In the genomic region with DNA sequence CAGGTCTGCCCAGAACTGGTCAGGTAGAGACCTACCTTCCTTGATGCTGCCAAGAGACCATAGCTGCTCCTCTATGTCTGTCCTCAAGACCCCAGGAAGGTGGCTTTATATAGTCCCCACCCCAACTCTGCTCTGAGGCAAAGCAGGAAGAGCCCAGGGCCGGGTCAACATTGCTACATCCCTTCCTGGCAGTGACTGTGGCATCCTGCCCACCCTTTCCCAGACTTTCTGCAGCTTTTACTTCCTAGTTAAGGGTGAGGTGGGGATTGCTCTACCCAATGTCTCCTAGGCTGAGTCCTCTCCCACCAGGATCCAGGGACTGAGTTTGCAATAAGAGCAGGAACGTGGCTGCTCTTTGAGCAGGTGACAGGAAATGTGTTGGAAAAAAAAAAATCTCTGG, we compare ENCODE assay signal across 14 mouse cellular contexts. TPM values are rescaled to one million over a fixed set of nuclear protein-coding genes. Genes with fewer than 3 reads are reported as not detected.
DNase-seq lines count a peak whose midpoint lies in the region; ATAC-seq and TF ChIP-seq lines count a peak whose summit lies in the region.
"Had no signal": no experiment of that assay in that cellular context is flagged by ENCODE, and none has a peak within 500 bp of the region (broad histone marks: within the 10 kb centered on the region; RNA-seq: fewer than 3 reads in every experiment).

Gene Lrg1 (minus strand): TSS at position 176 of the 400 bp plus-strand sequence.

- peak within 1 kb of the TSS; percentile 74 for H3K4me3 ChIP-seq in gastrocnemius, adult 2 months
- H3K4me3 ChIP-seq in testis, adult 2 months (ENCODE audit: control insufficient read depth, low read depth, low read length), result no peak within 1 kb of the TSS; the same call in 1 of the 2 replicates
- H3K4me3 ChIP-seq in heart, embryonic 15.5 days, result peak within 1 kb of the TSS; percentile 40; the same call in 1 of the 2 replicates
- no peak within 1 kb of the TSS for H3K4me3 ChIP-seq in hindbrain, embryonic 11.5 days (ENCODE audit: low read depth, low read length)
- H3K4me3 ChIP-seq: neural tube, embryonic 13.5 days had no signal

- 49% methylated on average over 2 of the region's 2 CpGs for WGBS in heart, embryonic 15.5 days
- WGBS in hindbrain, embryonic 11.5 days, result 59% methylated on average over 2 of the region's 2 CpGs

- peak within 1 kb of the TSS; percentile 64 for H3K4me2 ChIP-seq in heart, embryonic 15.5 days
- H3K4me2 ChIP-seq in hindbrain, embryonic 11.5 days (replicated peaks; ENCODE audit: low read depth, low read length), result no peak within 1 kb of the TSS

- no peaks in the 10 kb centered on the region for H3K36me3 ChIP-seq in testis, adult 2 months (ENCODE audit: control insufficient read depth, insufficient read depth, low read length)
- H3K36me3 ChIP-seq in heart, embryonic 15.5 days, result no peaks in the 10 kb centered on the region
- H3K36me3 ChIP-seq in hindbrain, embryonic 11.5 days (ENCODE audit: control insufficient read depth, insufficient read depth, low read length), result no peaks in the 10 kb centered on the region

- H3K4me1 ChIP-seq in testis, adult 2 months (ENCODE audit: control insufficient read depth, insufficient read depth, low read length), result peaks cover 29% of the 10 kb centered on the region
- H3K4me1 ChIP-seq in heart, embryonic 15.5 days (replicated peaks), result peaks cover 32% of the 10 kb centered on the region
- peaks cover 3% of the 10 kb centered on the region; the same call in 1 of the 2 replicates for H3K4me1 ChIP-seq in hindbrain, embryonic 11.5 days (replicated peaks; ENCODE audit: control insufficient read depth, insufficient read depth, low read length)

- peaks cover 7% of the 10 kb centered on the region; the same call in 1 of the 2 replicates for H3K9me3 ChIP-seq in heart, embryonic 15.5 days (replicated peaks)
- H3K9me3 ChIP-seq in hindbrain, embryonic 11.5 days (ENCODE audit: control insufficient read depth, low read length), result peaks cover 5% of the 10 kb centered on the region; the same call in 1 of the 2 replicates

- H3K27ac ChIP-seq in gastrocnemius, adult 2 months, result peak within 1 kb of the TSS; percentile 93
- peak within 1 kb of the TSS; percentile 22; the same call in 1 of the 2 replicates for H3K27ac ChIP-seq in testis, adult 2 months (ENCODE audit: control insufficient read depth, insufficient read depth, low read depth, low read length)
- H3K27ac ChIP-seq in heart, embryonic 15.5 days, result no peak within 1 kb of the TSS
- no peak within 1 kb of the TSS for H3K27ac ChIP-seq in hindbrain, embryonic 11.5 days (ENCODE audit: low read depth, low read length)
- H3K27ac ChIP-seq: embryonic facial prominence, embryonic 13.5 days; macrophage; neural tube, embryonic 13.5 days had no signal

- ATAC-seq in heart, embryonic 15.5 days (replicated peaks; ENCODE audit: insufficient number of reproducible peaks, insufficient read depth, low FRiP score, low read depth), result no peak
- ATAC-seq in frontal cortex, adult (ENCODE audit: low TSS enrichment), result no peak
- no peak for ATAC-seq in hindbrain, embryonic 11.5 days (ENCODE audit: low FRiP score)
- ATAC-seq: inflammation-experienced regulatory T-cells, adult 6 months had no signal

- TF ChIP-seq CTCF in gastrocnemius, adult 2 months (IDR thresholded peaks at IDR 0.05), result no peak
- TF ChIP-seq CTCF in testis, adult 2 months (IDR thresholded peaks at IDR 0.05; ENCODE audit: control insufficient read depth, insufficient read depth, insufficient replicate concordance, low read depth, low read length), result no peak

- no peak for TF ChIP-seq POLR2A in testis, adult 2 months (IDR thresholded peaks at IDR 0.05; ENCODE audit: control insufficient read depth, low read depth, low read length)

- no peak for DNase-seq in gastrocnemius, adult 2 months
- no peak for DNase-seq in gastrocnemius, postnatal 14 days
- no peak for DNase-seq in testis, postnatal 14 days (ENCODE audit: low spot score)
- no peak for DNase-seq in hindbrain, embryonic 11.5 days (ENCODE audit: low spot score)
- no peak for DNase-seq in cerebellum, adult 9-11 months
- DNase-seq: B cell, adult 2 months; spleen, adult 18-20 months had no signal

- intact Hi-C loops in gastrocnemius, adult 2 months (cut with DNase I), result no loop called here
- intact Hi-C loops in gastrocnemius, postnatal 14 days (cut with DNase I; ENCODE audit: low total_unique reads), result loop anchor here (5.0 kb wide), 1 partner anchor 35 kb away; no protein-coding TSS in a partner anchor

- H3K27me3 ChIP-seq in testis, adult 2 months (ENCODE audit: control insufficient read depth, insufficient read depth, low read length), result no peaks in the 10 kb centered on the region
- H3K27me3 ChIP-seq in heart, embryonic 15.5 days, result peaks cover 78% of the 10 kb centered on the region
- H3K27me3 ChIP-seq in hindbrain, embryonic 11.5 days (ENCODE audit: control insufficient read depth, insufficient read depth, low read length), result peaks cover 73% of the 10 kb centered on the region

- H3K9ac ChIP-seq in heart, embryonic 15.5 days, result no peak within 1 kb of the TSS
- no peak within 1 kb of the TSS for H3K9ac ChIP-seq in hindbrain, embryonic 11.5 days (ENCODE audit: low read depth, low read length)
- H3K9ac ChIP-seq: neural tube, embryonic 13.5 days had no signal

RNA-seq across cellular contexts. Expression of gene Lrg1, which starts in this region (rescaled TPM):
- total RNA-seq in gastrocnemius, adult 2 months (2021), result 10 to 100 TPM; 13.2 to 25.5 TPM
- total RNA-seq in gastrocnemius, postnatal 14 days (2021), result 1 to 10 TPM; 2.9 to 5.6 TPM
- 3.7 and 5.7 TPM in 2 replicates for polyA plus RNA-seq in testis, adult 2 months (2012; rRNA removed)
- 1.0 and 1.3 TPM in 2 replicates for polyA plus RNA-seq in heart, embryonic 15.5 days (2015; fragmentation: Nextera tagmentation; extraction: Ambion mirVana)
- 0.21 TPM in 1 of 2 replicates, not detected in the other for polyA plus RNA-seq in hindbrain, embryonic 11.5 days (2014; fragmentation: Nextera tagmentation; extraction: Ambion mirVana)
- polyA plus RNA-seq: inflammation-experienced regulatory T-cells, adult 6 months had no signal

Comparison
In these comparisons a context has a peak if more than half of its experiments do, and no peak if none do; other contexts are left out.
1. H3K27ac ChIP-seq: peak in gastrocnemius, adult 2 months (single experiment) and testis, adult 2 months (single experiment); none in heart, embryonic 15.5 days (single experiment) and hindbrain, embryonic 11.5 days (single experiment).
2. H3K4me3 ChIP-seq: peak in gastrocnemius, adult 2 months (single experiment) and heart, embryonic 15.5 days (single experiment); none in testis, adult 2 months (single experiment) and hindbrain, embryonic 11.5 days (single experiment).